Mouse (Mus musculus) kidney, embryonic 16.5 days (tissue): ENCODE measurements around the gene Depdc7. TPM values are rescaled to one million over a fixed set of nuclear protein-coding genes. Genes with fewer than 3 reads are reported as not detected.
A peak's percentile ranks its signal among the peaks of the same experiment; 100 is the strongest.

Experiments
- ATAC-seq: fragments of 200-750 bp; cut with Nextera tagmentation; 2 replicates; pipeline ENCODE4 v1.8.0; 2017; ENCODE audit warnings: moderate TSS enrichment; ENCODE audit not compliant: low FRiP score, low TSS enrichment
- H3K27ac ChIP-seq: fragments of 300-500 bp; sonication (generic); 2 replicates; pipeline ENCODE4 v1.5.1; 2014; ENCODE audit warnings: low read length
- H3K27me3 ChIP-seq: fragments of 300-500 bp; sonication (generic); 2 replicates; pipeline ENCODE4 v1.6.1; 2014; ENCODE audit warnings: low read length, control low read depth, mixed read lengths; ENCODE audit not compliant: insufficient read depth
- H3K36me3 ChIP-seq: fragments of 300-500 bp; sonication (generic); 2 replicates; pipeline ENCODE4 v1.6.1; 2014; ENCODE audit warnings: low read length, control low read depth, mixed read lengths; ENCODE audit not compliant: insufficient read depth
- H3K4me1 ChIP-seq: fragments of 300-500 bp; sonication (generic); 2 replicates; pipeline ENCODE4 v1.6.1; 2014; ENCODE audit warnings: low read length, control low read depth, mixed read lengths; ENCODE audit not compliant: insufficient read depth
- H3K4me2 ChIP-seq: fragments of 300-500 bp; sonication (generic); replicated peaks from 2 replicates; pipeline ENCODE4 v1.6.1; 2014; ENCODE audit warnings: low read depth, low read length
- H3K4me3 ChIP-seq: fragments of 300-500 bp; sonication (generic); 2 replicates; pipeline ENCODE4 v1.5.1; 2014; ENCODE audit warnings: mild to moderate bottlenecking, low read length
- H3K9ac ChIP-seq: fragments of 300-500 bp; sonication (generic); replicated peaks from 2 replicates; pipeline ENCODE4 v1.6.1; 2014; ENCODE audit warnings: low read length
- H3K9me3 ChIP-seq: fragments of 300-500 bp; sonication (generic); 2 replicates; pipeline ENCODE4 v1.6.1; 2016; ENCODE audit warnings: low read length, control low read depth
- WGBS: fragments of 180-500 bp; shearing (Covaris S2); extraction: QIAGEN DNeasy Blood & Tissue Kit; methylation state at CpG from one replicate; pipeline ENCODE4 v1.1.7; 2014; 5-methylcytosine and 5-hydroxymethylcytosine counted together
- polyA plus RNA-seq: library from polyadenylated mRNA; unstranded; fragments of >200 nt; fragmentation: Nextera tagmentation; extraction: Ambion mirVana; gene quantifications from 2 replicates; pipeline ENCODE4 v1.2.1, GENCODE M21; 2015

Depdc7 gene
- polyA plus RNA-seq, 1 experiment from 2014 or later: 24.2 TPM

- no peak overlapping the region for H3K4me3 ChIP-seq
- H3K9ac ChIP-seq: no peak overlapping the region
- H3K36me3 ChIP-seq: no peaks in the 10 kb centered on the region
- no peaks in the 10 kb centered on the region for H3K9me3 ChIP-seq
- ATAC-seq: no peak
- H3K4me2 ChIP-seq: no peak overlapping the region
- H3K27me3 ChIP-seq: no peaks in the 10 kb centered on the region
- WGBS: 80% methylated on average over 4 of the region's 4 CpGs
- no peak overlapping the region for H3K27ac ChIP-seq
- no peaks in the 10 kb centered on the region for H3K4me1 ChIP-seq
Observed at GRCm38 (mm10) chr2:104717827-104718226, 24.9 kb downstream of the Depdc7 start.

- 83% methylated on average over 2 of the region's 2 CpGs for WGBS
- H3K4me3 ChIP-seq: no peak overlapping the region
- no peak overlapping the region for H3K4me2 ChIP-seq
- H3K27me3 ChIP-seq: no peaks in the 10 kb centered on the region
- no peaks in the 10 kb centered on the region for H3K36me3 ChIP-seq
- no peaks in the 10 kb centered on the region for H3K4me1 ChIP-seq
- H3K27ac ChIP-seq: no peak overlapping the region
- H3K9me3 ChIP-seq: no peaks in the 10 kb centered on the region
- no peak overlapping the region for H3K9ac ChIP-seq
- no peak for ATAC-seq
Observed at GRCm38 (mm10) chr2:104717231-104717735, 25.4 kb downstream of the Depdc7 start.

DNA sequence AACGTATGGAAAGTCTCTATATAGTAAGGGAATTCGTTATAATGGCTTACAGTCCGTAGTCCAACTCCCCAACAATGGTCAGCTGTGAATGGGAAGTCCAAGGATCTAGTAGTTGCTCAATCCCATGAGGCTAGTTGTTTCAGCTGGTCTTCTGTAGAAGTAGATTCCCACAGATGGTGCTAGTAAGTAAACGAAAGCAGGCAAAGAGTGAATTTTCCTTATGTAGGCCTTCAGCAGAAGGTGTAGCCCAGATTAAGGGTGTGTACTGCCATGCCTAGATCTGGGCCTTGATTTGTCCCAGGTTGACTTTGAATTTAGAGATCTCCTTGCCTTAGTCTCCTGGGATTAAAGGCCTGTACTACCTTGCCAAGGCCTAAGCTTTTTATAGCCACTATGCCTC, 26.4 kb downstream of the Depdc7 start, which contains the start of gene Pin1rt1:
Pin1rt1 (minus strand) TSS at position 101 of the 400 bp plus-strand sequence.
- no peak for ATAC-seq
- WGBS: 90% methylated on average over 4 of the region's 4 CpGs
- no peak within 1 kb of the TSS for H3K27ac ChIP-seq

DNA sequence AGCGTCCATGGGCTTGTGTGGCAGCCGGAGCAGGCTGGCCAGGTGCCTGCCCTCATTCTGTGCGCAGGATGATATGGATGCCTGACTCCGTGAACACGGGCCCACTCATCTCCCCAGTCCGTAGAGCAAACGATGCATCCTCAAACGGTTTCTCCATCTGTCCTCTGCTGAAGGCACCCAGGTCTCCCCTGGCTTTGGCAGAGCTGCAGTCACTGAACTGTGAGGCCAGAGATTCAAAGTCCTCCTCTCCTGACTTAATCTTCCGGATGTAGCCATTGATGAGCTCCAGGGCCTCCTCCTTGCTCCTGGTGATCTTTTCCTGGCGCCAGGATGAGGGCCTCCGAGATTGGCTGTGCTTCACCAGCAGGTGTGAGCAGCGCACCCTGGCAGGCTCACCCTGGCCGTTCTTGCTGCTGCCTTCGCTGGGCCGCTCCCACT, 28.4 kb downstream of the Depdc7 start:
- peaks cover 10% of the 10 kb centered on the region for H3K4me1 ChIP-seq
- H3K9me3 ChIP-seq: no peaks in the 10 kb centered on the region
- H3K4me3 ChIP-seq: no peak overlapping the region
- no peaks in the 10 kb centered on the region for H3K27me3 ChIP-seq
- ATAC-seq: no peak
- H3K9ac ChIP-seq: no peak overlapping the region
- no peaks in the 10 kb centered on the region for H3K36me3 ChIP-seq
- no peak overlapping the region for H3K27ac ChIP-seq
- 0 out of 2 replicates have a peak overlapping the region, but pooled peaks have one; percentile 13 for H3K4me2 ChIP-seq
- 31% methylated on average over 15 of the region's 15 CpGs for WGBS

More for the DNA sequence above, 26.4 kb downstream of the Depdc7 start, which contains the start of gene Pin1rt1:
- Histone ChIP-seq H3K4me2 (no peak within 1 kb of the TSS), H3K4me1 (peaks cover 1% of the 10 kb centered on the region), H3K27me3 (no peaks in the 10 kb centered on the region), H3K9ac (no peak within 1 kb of the TSS), H3K36me3 (no peaks in the 10 kb centered on the region), H3K9me3 (no peaks in the 10 kb centered on the region), H3K4me3 (no peak within 1 kb of the TSS)

DNA sequence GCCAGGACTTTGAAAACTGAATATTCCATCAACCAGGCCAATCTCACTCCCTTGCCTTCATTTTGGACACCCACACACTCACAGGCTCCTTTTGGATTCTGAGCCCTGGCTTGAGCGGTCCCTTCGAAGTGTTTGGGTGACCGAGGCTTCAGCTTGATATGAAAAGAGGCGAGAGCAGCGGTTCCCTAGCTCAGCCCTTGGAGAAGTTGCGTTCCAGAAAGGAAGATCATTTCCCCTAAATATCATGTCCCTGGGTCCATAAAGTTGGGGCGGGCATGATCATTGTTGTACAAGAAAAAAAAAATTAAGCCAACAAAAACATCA, 30.2 kb downstream of the Depdc7 start:
- Histone ChIP-seq H3K4me1 (peaks cover 10% of the 10 kb centered on the region), H3K27ac (peak overlapping the region; percentile 83), H3K4me3 (peak overlapping the region; percentile 86), H3K9me3 (no peaks in the 10 kb centered on the region), H3K27me3 (no peaks in the 10 kb centered on the region), H3K9ac (peak overlapping the region; percentile 85), H3K36me3 (no peaks in the 10 kb centered on the region), H3K4me2 (peak overlapping the region; percentile 79)
- 2% methylated on average over 7 of the region's 7 CpGs for WGBS
- ATAC-seq: no peak

DNA sequence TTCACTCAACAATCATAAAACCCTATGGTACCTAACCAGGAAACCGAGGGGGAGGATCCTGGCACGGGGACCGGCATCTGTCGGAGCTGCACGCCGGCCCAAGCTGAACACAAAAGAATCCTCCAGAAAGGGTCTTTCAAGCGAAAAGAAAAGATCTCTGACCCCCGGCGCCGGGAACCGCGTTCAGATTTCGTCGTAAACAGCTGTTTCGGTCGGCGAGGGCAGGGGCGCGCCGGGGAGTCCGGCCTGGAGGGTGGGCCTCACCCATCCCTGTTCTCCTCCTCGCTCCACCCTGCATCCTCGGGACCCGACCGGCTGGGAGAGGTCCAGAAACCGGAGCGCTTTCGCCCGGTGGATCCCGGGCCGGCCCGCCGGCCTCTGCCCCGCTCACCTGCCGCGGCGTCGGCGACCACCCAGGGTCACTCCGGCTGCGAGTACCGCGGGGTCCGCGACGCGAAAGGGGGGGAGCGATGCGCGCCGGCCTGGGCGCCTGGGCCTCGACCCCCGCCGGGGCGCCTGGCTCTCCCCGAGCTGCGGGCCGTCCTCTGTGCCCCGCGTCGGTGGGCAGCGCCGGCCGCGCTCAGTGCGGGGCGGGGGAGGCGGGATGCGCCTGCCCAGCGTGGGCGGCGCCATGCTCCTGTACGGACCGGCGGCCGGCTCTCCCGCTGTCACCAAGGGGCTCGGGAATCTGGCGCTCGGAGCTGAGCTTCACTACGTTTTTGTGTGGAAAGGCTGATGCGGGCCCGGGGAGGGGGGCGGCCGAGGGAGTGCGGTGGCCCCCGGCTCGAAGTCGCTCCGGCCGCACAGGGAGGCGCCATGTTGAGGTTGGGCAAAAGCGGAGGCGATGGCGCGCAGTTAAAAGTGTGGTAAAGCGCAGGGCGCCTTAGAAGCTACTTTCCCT, 30.8 kb downstream of the Depdc7 start, which contains the start of gene Tcp11l1:
Tcp11l1 (minus strand) TSS at position 585 of the 901 bp plus-strand sequence.
- Histone ChIP-seq H3K4me3 (peak within 1 kb of the TSS; percentile 86), H3K4me2 (peak within 1 kb of the TSS; percentile 79), H3K27me3 (no peaks in the 10 kb centered on the region), H3K27ac (peak within 1 kb of the TSS; percentile 83), H3K9me3 (no peaks in the 10 kb centered on the region), H3K4me1 (peaks cover 10% of the 10 kb centered on the region), H3K9ac (peak within 1 kb of the TSS; percentile 85), H3K36me3 (no peaks in the 10 kb centered on the region)
- WGBS: under 1% methylated on average over 82 of the region's 99 CpGs
- ATAC-seq: peak; percentile 92

DNA sequence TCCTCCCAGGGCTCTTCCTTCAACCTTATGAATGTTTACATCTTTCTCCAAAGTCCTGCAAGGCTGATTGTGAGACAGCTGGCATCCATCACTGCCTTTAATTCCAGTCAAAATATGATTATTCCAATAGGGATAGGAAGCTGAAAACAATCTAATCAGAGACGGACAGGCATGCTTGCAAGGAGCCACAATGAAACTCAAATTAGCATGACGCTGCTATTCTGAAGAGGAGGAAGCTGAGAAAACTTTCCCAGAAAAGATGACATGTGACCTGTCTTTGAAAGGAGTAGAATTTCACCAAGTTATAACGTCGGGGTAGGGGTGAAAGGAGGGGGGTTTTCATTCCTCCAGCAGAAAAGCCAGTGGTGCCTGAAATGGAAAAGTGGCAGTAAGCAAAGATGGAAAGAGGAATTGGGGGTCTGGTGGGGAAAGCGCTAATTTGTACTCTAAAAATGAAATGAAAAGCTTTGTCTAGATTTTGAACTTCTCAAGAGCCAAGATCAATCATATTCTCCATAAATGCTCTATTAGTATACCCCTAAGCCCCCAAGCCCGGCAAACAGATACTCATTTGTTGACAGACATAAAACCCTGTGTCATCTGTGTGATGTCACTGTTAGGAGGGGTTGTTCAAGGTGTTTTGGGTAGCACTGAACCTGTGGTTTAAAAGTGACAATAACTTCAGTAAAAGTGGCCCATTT, 31.9 kb downstream of the Depdc7 start:
- H3K27ac ChIP-seq: no peak overlapping the region
- peaks cover 10% of the 10 kb centered on the region for H3K4me1 ChIP-seq
- peak overlapping the region; percentile 85; the same call in 1 of the 2 replicates for H3K9ac ChIP-seq
- H3K4me3 ChIP-seq: peak overlapping the region; percentile 86
- peak overlapping the region; percentile 79 for H3K4me2 ChIP-seq
- H3K36me3 ChIP-seq: no peaks in the 10 kb centered on the region
- 22% methylated on average over 6 of the region's 6 CpGs for WGBS
- no peaks in the 10 kb centered on the region for H3K27me3 ChIP-seq
- no peaks in the 10 kb centered on the region for H3K9me3 ChIP-seq
- ATAC-seq: no peak

GRCm38 (mm10) chr2:104709786-104710337, 32.8 kb downstream of the Depdc7 start:
- Histone ChIP-seq H3K27me3 (no peaks in the 10 kb centered on the region), H3K36me3 (peaks cover 3% of the 10 kb centered on the region; the same call in 1 of the 2 replicates), H3K27ac (no peak overlapping the region), H3K4me1 (peaks cover 10% of the 10 kb centered on the region), H3K4me3 (no peak overlapping the region), H3K9me3 (no peaks in the 10 kb centered on the region), H3K4me2 (no peak overlapping the region), H3K9ac (no peak overlapping the region)
- 57% methylated on average over 6 of the region's 6 CpGs for WGBS
- ATAC-seq: no peak

- no peak overlapping the region for H3K4me2 ChIP-seq
- no peak overlapping the region for H3K4me3 ChIP-seq
- H3K27ac ChIP-seq: no peak overlapping the region
- H3K27me3 ChIP-seq: no peaks in the 10 kb centered on the region
- no peak for ATAC-seq
- WGBS: 72% methylated on average over 3 of the region's 3 CpGs
- H3K36me3 ChIP-seq: peaks cover 6% of the 10 kb centered on the region; the same call in 1 of the 2 replicates
- no peaks in the 10 kb centered on the region for H3K4me1 ChIP-seq
- no peak overlapping the region for H3K9ac ChIP-seq
- no peaks in the 10 kb centered on the region for H3K9me3 ChIP-seq
Observed at GRCm38 (mm10) chr2:104704355-104704754, 38.3 kb downstream of the Depdc7 start.
